Comparison of ENCODE assay signal across 11 mouse cellular contexts in the genomic region with DNA sequence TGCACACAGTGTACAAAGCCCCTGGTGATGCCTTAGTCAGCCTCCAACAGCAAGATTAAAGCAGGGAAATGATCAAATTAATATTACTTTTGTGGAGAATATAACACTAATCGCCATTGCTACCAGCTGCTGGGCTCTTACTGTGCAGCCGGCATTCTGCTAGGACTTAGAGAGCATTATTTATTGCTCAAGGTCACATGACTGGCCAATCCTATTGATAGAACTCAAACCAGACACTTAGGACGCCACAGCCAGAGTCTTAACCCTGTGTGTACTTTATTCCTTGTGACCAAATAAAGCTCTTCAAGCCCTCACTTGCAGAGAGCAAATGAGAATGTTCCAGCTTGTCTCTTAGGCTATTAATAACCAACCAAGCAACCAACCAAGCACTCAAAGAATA.
DNase-seq lines count a peak whose midpoint lies in the region; ATAC-seq and TF ChIP-seq lines count a peak whose summit lies in the region.
"Had no signal": no experiment of that assay in that cellular context is flagged by ENCODE, and none has a peak within 500 bp of the region (broad histone marks: within the 10 kb centered on the region; RNA-seq: fewer than 3 reads in every experiment).

No protein-coding gene starts in this region.

- H3K4me3 ChIP-seq in hindbrain, embryonic 12.5 days: no peak overlapping the region
- H3K4me3 ChIP-seq in hindbrain, embryonic 10.5 days: no peak overlapping the region
- no peak overlapping the region for H3K4me3 ChIP-seq in heart, embryonic 11.5 days (ENCODE audit: low read depth, low read length)
- no peak overlapping the region for H3K4me3 ChIP-seq in limb, embryonic 14.5 days (replicated peaks; ENCODE audit: low read length)
- no peak overlapping the region for H3K4me3 ChIP-seq in liver, postnatal 0 days (ENCODE audit: low read depth, low read length)

- TF ChIP-seq CTCF in brain, embryonic 14.5 days (IDR thresholded peaks at IDR 0.05; ENCODE audit: borderline replicate concordance, extremely low read depth, insufficient read depth, insufficient read length): no peak
- no peak for TF ChIP-seq CTCF in liver, postnatal 0 days (IDR thresholded peaks at IDR 0.05; ENCODE audit: low read depth)

- 27% methylated on average over 3 of the region's 3 CpGs for WGBS in hindbrain, embryonic 12.5 days
- WGBS in hindbrain, embryonic 10.5 days: 64% methylated on average over 3 of the region's 3 CpGs
- WGBS in heart, embryonic 11.5 days (ENCODE audit: insufficient replicate concordance): 34% methylated on average over 3 of the region's 3 CpGs
- 9% methylated on average over 3 of the region's 3 CpGs for WGBS in limb, embryonic 14.5 days
- 47% methylated on average over 3 of the region's 3 CpGs for WGBS in liver, postnatal 0 days (ENCODE audit: insufficient replicate concordance)

- H3K27me3 ChIP-seq in hindbrain, embryonic 12.5 days: no peaks in the 10 kb centered on the region
- H3K27me3 ChIP-seq in hindbrain, embryonic 10.5 days (ENCODE audit: insufficient read depth, poor library complexity, severe bottlenecking): no peaks in the 10 kb centered on the region
- no peaks in the 10 kb centered on the region for H3K27me3 ChIP-seq in heart, embryonic 11.5 days (ENCODE audit: control insufficient read depth, insufficient read depth, low read length)
- H3K27me3 ChIP-seq in limb, embryonic 14.5 days (ENCODE audit: control insufficient read depth, insufficient read depth, low read length): no peaks in the 10 kb centered on the region
- no peaks in the 10 kb centered on the region for H3K27me3 ChIP-seq in liver, postnatal 0 days (ENCODE audit: insufficient read depth, low read length)
- H3K27me3 ChIP-seq: CH12.LX had no signal

- H3K36me3 ChIP-seq in hindbrain, embryonic 12.5 days: no peaks in the 10 kb centered on the region
- no peaks in the 10 kb centered on the region for H3K36me3 ChIP-seq in hindbrain, embryonic 10.5 days
- no peaks in the 10 kb centered on the region for H3K36me3 ChIP-seq in heart, embryonic 11.5 days (ENCODE audit: control insufficient read depth, insufficient read depth, low read length)
- no peaks in the 10 kb centered on the region for H3K36me3 ChIP-seq in limb, embryonic 14.5 days (ENCODE audit: control insufficient read depth, insufficient read depth, low read length)
- no peaks in the 10 kb centered on the region for H3K36me3 ChIP-seq in liver, postnatal 0 days (replicated peaks; ENCODE audit: insufficient read depth, low read length)

- TF ChIP-seq EP300 in liver, postnatal 0 days (IDR thresholded peaks at IDR 0.05; ENCODE audit: low read depth): no peak

- no peak overlapping the region for H3K9ac ChIP-seq in hindbrain, embryonic 12.5 days
- no peak overlapping the region for H3K9ac ChIP-seq in heart, embryonic 11.5 days (ENCODE audit: low read depth, low read length)
- H3K9ac ChIP-seq in limb, embryonic 14.5 days (ENCODE audit: low read depth, low read length, severe bottlenecking): no peak overlapping the region
- no peak overlapping the region for H3K9ac ChIP-seq in liver, postnatal 0 days (replicated peaks)
- H3K9ac ChIP-seq: liver, embryonic 14.5 days had no signal

- no peak overlapping the region for H3K27ac ChIP-seq in hindbrain, embryonic 12.5 days
- H3K27ac ChIP-seq in hindbrain, embryonic 10.5 days: no peak overlapping the region
- H3K27ac ChIP-seq in heart, embryonic 11.5 days (ENCODE audit: low read depth, low read length): peak overlapping the region; percentile 7
- no peak overlapping the region for H3K27ac ChIP-seq in limb, embryonic 14.5 days (replicated peaks; ENCODE audit: low read depth, low read length)
- H3K27ac ChIP-seq in liver, postnatal 0 days (ENCODE audit: low read depth): no peak overlapping the region
- H3K27ac ChIP-seq: liver, embryonic 14.5 days had no signal

- TF ChIP-seq POLR2A in brain, embryonic 14.5 days (IDR thresholded peaks at IDR 0.05; ENCODE audit: borderline replicate concordance, extremely low read depth, insufficient read depth, insufficient read length, poor library complexity, severe bottlenecking): no peak
- TF ChIP-seq POLR2A in limb, embryonic 14.5 days (IDR thresholded peaks at IDR 0.05; ENCODE audit: borderline replicate concordance, extremely low read depth, insufficient read depth, insufficient read length): no peak

- no peak for DNase-seq in hindbrain, embryonic 10.5 days (ENCODE audit: low spot score)
- peak; percentile 51 for DNase-seq in brain, embryonic 14.5 days (ENCODE audit: low read depth)
- no peak for DNase-seq in limb, embryonic 14.5 days (ENCODE audit: low spot score)
- no peak for DNase-seq in layer of hippocampus, adult 11-12 months (ENCODE audit: low spot score)
- DNase-seq in liver, postnatal 0 days: no peak
- DNase-seq: cerebellum, postnatal 14 days had no signal

- H3K4me1 ChIP-seq in hindbrain, embryonic 12.5 days: no peaks in the 10 kb centered on the region
- H3K4me1 ChIP-seq in hindbrain, embryonic 10.5 days (replicated peaks): peaks cover 5% of the 10 kb centered on the region; the same call in 1 of the 2 replicates
- peaks cover 7% of the 10 kb centered on the region; the same call in 1 of the 2 replicates for H3K4me1 ChIP-seq in heart, embryonic 11.5 days (ENCODE audit: control insufficient read depth, insufficient read depth, low read length)
- H3K4me1 ChIP-seq in limb, embryonic 14.5 days (ENCODE audit: control insufficient read depth, insufficient read depth, low read length): 0 out of 2 replicates have a peak, but pooled peaks cover 4% of the 10 kb centered on the region
- H3K4me1 ChIP-seq in liver, postnatal 0 days (ENCODE audit: insufficient read depth): no peaks in the 10 kb centered on the region

- H3K4me2 ChIP-seq in hindbrain, embryonic 12.5 days (replicated peaks): no peak overlapping the region
- no peak overlapping the region for H3K4me2 ChIP-seq in heart, embryonic 11.5 days
- H3K4me2 ChIP-seq in limb, embryonic 14.5 days (replicated peaks; ENCODE audit: low read depth, low read length, severe bottlenecking): no peak overlapping the region
- no peak overlapping the region for H3K4me2 ChIP-seq in liver, postnatal 0 days (ENCODE audit: low read depth, low read length)

- 0 out of 2 replicates have a peak, but pooled peaks have one; percentile 50 for ATAC-seq in hindbrain, embryonic 12.5 days (ENCODE audit: low FRiP score)
- no peak for ATAC-seq in heart, embryonic 11.5 days (replicated peaks; ENCODE audit: insufficient number of reproducible peaks, low FRiP score, low TSS enrichment)
- peak; percentile 50; the same call in 1 of the 2 replicates for ATAC-seq in limb, embryonic 14.5 days (ENCODE audit: low FRiP score, low read depth)
- no peak for ATAC-seq in erythroid progenitor cell, adult 5-6 weeks (replicated peaks; ENCODE audit: low FRiP score, poor library complexity, severe bottlenecking)
- no peak for ATAC-seq in liver, postnatal 0 days

- H3K9me3 ChIP-seq in hindbrain, embryonic 12.5 days (replicated peaks): no peaks in the 10 kb centered on the region
- no peaks in the 10 kb centered on the region for H3K9me3 ChIP-seq in hindbrain, embryonic 10.5 days
- no peaks in the 10 kb centered on the region for H3K9me3 ChIP-seq in heart, embryonic 11.5 days (replicated peaks; ENCODE audit: control insufficient read depth, low read length)
- H3K9me3 ChIP-seq in limb, embryonic 14.5 days (ENCODE audit: control insufficient read depth, low read length): no peaks in the 10 kb centered on the region
- H3K9me3 ChIP-seq in liver, postnatal 0 days (ENCODE audit: low read length): no peaks in the 10 kb centered on the region

Comparison
In these comparisons a context has a peak if more than half of its experiments do, and no peak if none do; other contexts are left out.
1. ATAC-seq: peak in hindbrain, embryonic 12.5 days (single experiment) and limb, embryonic 14.5 days (single experiment); none in heart, embryonic 11.5 days (single experiment), erythroid progenitor cell, adult 5-6 weeks (single experiment) and liver, postnatal 0 days (single experiment).